Mouse (Mus musculus) ovary, postnatal 10 days (tissue): ENCODE data around the gene Hoxc6.

Source experiments
- DNase-seq: peaks from one replicate; pipeline ENCODE4 v3.0.0; 2022; ENCODE audit warnings: low spot score

The Hoxc6 gene

DNA sequence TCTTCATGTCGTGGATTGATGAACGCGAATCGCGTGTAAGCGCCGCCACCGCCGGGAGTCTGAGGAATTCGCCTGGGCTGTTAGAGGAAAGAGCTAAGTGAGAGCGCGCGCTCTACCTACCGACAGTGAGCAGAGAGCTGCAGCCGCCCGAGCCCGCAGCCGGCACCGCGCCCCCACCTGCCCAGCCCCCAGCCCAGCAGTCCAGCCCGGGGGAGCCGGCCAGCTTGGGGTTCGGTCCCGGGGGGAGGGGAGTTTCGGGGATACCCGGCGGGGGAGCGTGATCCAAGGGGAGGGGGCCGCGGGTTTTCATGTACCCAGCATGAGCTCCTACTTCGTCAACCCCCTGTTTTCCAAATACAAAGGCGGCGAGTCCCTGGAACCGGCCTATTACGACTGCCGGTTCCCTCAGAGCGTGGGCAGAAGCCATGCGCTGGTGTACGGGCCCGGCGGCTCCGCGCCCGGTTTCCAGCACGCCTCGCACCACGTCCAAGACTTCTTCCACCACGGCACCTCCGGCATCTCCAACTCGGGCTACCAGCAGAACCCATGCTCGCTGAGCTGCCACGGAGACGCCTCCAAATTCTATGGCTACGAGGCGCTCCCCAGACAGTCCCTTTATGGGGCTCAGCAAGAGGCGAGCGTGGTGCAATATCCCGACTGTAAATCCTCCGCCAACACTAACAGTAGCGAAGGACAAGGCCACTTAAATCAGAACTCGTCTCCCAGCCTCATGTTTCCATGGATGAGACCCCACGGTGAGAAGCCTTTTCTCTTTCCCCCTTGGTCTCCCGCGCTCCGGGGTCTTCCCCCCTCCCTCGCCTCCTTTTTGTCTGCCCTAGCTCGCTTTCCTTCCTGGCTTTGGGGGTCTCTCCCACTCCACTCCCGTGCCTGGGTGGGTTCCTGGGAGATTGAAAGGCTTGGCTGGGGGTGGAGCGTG, 7.3 kb upstream of the Hoxc6 start, which contains the start of gene Hoxc8:
Hoxc8 (plus strand) TSS at position 147 of the 937 bp plus-strand sequence.
- DNase-seq = no peak

DNA sequence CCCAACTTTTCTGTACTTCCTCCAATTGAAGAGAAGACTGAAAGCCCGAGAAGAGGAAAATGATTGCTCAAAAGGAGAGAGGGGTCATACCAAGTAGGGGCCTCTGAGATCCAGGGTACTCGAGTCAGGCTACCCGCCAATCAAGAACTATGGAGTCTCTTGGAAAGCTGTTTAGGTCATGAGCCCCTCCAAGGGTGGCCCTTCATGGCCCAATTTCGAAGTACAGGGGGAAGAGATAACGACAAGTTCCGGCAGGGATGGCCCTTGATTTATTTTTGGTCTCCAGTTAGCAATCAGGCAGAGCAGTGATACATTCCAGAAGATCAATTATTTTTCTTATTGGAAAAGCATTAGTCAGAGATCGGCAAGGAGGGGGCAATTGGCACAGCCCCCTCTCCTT, 6.3 kb upstream of the Hoxc6 start:
- no peak for DNase-seq

DNA sequence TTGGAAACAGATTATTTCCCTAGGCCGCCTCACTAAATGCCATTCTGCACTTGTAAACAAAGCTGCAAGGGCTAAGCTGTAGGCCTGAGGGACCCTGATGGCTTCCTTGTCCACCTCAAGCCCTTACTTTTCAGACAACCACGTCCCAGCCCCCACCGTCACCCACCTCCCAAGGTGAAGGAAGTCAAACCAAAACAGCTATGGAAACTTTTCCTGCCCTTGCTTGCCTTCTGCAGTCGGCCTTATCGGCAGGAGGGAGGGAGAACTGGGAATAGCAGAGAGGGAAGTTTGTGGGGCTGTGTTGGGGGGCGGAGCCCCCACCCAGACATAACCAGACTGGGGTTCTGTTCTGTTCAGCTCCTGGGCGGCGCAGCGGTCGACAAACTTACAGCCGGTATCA, 5.9 kb upstream of the Hoxc6 start:
- no peak for DNase-seq

DNA sequence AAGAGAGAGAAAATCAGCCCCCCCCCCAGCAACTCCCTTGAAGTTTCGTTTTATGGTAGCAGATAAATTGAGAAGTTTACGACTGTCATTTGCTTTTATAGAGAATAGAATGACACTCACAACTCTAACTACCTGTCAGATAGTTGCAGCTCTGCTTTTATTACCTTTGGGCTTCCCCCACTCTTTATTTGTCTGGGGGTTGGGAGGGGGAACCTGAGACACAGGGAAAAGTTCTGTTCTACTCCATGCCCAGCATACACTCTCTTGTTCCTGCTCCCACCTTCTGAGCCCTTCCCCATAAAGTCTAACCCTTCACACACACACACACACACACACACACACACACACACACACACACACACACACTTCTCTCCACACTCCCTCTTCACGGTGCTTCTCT, 5.2 kb upstream of the Hoxc6 start:
- no peak for DNase-seq

DNA sequence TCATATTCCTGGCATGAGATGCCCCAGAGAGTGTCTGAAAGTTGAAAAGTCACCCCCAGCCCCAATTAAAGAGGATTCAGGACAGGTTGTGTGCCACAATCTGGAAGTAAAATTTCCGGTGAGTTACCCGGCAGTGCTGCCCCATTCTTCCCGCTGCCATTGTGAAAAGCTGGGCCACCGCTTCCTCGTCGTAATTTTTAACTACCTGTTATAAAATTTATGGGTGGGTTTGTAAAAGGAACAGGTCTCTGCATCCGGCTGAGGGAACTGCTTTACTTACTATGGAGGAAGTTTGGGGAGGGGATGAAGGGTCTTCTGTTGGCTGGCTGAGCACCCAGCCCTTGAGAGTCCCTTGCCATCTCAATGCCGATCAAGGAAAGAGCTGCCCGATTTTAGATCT, 1.5 kb upstream of the Hoxc6 start:
- DNase-seq = no peak

DNA sequence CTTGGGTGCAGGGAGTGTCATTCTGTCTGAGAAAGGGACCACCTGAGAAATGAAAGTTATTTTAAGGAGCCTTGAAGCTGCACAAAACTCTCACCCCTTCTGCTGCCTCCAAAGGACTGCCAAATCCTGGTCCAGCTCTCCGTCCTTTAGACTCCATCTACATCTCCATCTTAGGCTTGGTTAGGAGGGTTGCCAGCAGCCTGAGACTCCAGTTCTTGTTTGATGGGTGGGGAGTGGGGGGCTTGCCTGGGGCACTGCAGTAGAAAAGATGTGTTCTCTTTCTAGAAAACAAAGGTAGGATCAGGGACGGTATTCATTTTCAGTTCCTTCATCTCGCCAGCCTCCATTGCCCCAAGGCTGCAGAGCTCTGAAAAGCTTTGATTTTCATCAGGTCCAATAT, 626 bp upstream of the Hoxc6 start:
- DNase-seq = no peak

DNA sequence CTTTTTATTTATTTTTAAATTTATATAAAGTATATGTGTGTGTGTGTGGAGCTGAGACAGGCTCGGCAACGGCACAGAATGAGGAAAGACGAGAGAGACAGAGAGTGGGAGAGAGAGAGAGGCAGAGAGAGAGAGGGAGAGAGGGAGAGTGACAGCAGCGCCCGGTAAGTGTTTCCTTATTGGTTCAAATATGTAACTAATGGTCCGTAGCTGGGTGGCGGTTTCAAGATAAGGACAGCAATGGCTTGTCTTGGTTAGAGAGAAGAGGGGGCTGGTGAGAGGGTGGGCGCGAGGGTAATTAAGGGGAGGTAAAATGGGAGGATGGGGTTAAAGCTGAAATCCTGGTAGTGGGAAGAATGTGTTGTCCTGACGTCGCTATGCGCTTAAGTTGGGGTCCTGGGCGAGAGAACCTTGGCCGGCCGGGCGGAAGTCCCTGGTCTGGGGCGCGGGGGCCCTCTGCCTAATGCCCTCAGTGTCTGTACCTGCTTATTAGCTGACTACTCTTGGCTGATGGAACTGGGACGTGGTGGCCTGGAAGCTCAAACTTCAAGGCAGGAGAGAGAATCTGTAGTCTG, 638 bp downstream of the Hoxc6 start:
- DNase-seq = no peak

DNA sequence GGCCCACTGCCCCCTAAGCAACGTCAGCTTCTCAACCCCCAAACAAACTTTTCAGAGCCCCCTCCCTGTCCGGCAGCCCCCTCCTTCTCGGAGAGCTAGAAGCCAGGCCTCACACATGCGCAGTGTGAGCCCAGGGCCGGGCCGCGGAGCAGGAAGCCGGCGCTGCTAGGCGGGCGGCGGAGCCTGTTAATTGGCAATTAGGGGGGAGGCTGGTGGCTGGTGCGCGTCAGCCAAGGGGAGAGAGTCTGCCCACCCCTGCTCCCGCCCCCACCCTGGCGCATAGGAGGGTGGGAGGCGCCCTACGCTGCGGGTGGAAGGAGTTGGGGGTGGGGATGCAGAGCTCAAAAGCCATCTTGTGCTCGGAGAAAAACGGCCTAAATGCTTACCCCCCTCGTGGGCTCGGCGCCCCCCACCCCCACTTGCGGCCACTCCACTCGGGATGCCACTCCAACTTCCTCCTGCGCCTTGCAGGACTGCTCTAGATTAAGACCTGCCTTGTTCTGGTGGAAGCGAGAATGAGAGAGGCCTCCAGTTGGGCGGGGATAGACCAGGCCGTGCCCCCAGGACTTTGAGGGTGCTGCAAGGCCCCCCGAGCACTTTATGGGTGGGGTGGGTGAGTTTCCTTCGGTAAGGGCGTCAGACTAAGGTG, 1.2 kb downstream of the Hoxc6 start:
- no peak for DNase-seq

DNA sequence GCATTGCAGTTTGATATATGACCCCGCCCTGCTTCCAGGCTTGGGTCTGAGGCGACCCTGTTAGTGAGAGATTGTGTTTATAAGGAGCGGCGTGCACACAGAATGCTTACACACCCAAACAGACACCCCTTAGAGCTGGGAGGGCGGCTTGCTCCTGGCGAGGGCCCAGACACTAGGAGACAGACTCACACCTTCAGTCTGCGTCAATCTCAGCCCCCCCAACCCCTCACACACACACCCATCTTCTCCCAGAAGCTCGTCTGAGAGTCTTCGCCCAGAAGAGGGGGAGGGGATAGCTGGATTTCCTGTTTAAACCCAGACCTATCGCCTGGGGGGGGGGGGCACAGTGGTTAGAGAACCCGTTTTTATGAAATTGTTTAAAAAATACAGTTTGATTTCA, 1.9 kb downstream of the Hoxc6 start:
- DNase-seq = no peak

DNA sequence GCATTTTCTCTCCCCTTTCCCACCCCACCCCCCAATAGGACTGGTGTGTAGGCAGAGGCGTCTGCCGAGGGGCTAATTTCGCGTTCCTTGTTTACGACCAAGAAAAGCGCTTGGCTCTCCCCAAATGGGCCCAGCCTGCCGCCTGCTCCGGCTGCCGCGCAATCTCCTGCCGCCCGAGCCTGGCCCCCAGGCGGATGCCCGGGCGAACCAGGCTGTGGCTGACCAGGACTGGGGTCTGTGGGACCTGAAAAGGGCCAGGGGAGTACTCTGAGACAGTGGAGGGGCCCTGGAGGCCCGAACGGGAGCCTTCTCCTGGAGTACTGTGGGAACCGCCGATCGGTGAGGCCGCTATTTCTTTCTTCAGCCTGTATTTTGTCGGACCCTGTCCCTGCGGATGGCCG, 2.4 kb downstream of the Hoxc6 start:
- DNase-seq = no peak

DNA sequence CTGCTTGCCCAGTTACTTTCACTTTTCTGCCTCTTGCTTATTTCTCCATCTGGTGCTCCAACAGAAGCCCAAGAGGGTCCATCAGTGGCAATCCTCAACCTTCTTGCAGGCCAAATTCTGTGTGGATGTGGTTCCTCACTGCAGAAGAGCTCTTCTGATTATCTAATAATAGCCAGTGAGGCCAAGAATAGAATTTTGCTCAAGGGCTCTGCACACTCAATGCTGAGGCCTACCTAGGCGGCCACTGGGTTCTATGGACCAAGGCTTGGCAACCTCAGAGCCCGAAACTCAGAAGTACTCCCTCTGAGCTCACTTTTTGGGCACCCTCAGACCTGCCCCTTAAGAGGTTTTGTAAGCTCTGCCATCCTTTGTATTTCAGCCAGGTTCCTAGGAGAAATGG, 3.3 kb downstream of the Hoxc6 start:
- DNase-seq = no peak

DNA sequence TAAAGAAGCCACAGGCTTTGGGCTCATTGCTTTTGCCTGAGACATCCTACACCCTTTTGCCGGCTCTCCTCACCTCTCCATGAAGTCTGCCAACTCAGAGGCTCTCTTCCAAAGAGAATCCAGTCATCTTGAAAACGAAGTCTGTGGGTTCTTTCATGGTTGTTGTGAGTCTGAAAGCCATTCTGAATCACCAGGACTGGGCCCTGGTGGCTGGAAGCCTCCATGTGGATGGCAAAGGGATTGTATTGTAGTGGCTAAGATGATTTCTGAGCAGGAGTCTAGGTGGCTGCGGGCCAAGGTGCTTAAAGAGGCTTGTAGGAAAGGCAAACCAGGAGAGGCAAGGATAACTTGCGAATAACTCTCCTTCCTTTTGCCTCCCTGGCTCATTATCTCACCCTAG, 4.1 kb downstream of the Hoxc6 start:
- no peak for DNase-seq

DNA sequence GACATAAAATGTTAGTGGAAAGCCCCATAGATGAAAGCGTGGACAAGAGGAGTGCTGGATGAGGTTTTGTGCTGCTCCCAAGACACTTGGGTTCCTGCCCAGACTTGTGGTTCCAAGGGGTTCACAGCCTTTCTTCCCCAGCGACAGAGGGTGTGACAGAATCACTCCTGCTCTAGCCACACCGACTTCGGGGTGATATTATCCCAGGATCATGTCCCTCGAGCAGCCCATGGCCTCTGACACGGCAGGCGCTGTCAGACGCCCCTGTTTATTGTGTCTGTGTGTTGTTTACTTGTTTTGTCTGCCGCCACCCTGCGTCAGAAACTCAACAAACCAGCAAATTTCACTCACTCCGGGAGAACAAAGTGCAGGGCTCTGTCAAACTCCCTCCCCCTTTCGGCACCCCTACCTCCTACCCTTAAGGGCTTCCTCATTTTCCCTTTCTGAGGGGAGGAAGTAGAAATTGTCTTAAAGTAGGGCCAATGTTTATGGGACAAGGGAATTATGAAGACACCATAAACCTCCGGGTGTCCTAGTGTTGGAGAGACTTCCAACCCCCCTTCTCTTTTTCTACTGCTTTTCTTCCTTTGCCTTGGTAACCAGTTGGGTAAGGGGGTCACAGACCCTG, 4.9 kb downstream of the Hoxc6 start:
- no peak for DNase-seq

DNA sequence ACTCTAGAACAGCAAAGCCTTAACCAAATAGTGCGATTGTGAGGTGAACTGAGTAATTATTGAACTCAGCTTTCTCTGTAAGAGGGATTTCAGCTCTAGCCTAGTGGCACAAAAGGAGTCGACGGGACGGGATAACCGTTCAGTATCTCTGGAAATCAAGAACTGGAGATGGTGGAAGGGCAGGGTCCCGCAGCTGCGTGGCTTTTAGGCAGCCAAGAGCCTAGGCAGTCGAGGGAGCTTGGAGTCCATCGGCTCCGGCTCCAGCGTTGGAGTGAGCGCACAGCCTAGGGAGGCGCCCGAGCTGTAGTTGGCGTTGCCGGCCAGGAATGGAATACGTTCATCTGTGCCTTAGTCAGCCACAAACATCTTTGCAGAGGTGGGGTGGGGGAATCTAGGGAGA, 7.3 kb downstream of the Hoxc6 start:
- DNase-seq = no peak

DNA sequence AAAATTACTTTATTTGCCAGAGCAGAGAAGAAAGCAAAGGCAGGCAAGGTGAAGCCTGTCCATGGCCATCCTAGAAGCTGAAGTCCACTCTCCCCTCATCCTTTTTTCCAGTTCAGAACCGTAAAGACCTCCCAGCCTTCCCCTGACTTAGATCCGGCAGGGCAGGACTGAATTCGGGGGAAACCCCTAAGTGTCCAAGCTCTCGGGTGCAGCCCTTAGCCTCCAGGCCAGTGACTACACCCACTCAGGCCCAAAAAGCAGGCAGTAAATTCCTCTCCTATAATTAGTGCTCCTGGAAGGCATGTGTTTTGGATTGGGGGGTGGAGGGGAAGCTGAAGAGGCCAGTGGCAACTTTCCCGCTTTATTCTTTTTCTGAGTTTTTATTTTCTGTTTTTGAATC, 7.7 kb downstream of the Hoxc6 start:
- DNase-seq = no peak

DNA sequence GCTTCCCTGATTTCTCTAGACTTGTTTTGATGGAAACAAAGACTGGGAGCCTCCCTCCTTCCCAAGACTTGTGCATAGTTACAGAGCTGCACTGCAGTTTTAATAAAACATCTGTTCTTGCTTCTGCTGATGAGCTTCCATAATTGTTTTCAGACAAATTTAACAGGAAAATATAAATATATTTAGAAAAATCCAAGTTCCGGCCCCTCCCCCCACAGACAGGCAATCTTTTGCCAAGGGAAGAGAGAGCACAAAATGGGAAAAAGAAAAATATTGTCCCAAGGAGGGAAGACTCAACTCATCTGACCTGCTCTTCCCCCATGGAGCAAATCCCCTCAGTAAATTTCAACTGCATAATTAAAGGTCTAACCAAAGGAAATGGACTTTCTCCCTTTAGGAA, 8.3 kb downstream of the Hoxc6 start:
- no peak for DNase-seq

DNA sequence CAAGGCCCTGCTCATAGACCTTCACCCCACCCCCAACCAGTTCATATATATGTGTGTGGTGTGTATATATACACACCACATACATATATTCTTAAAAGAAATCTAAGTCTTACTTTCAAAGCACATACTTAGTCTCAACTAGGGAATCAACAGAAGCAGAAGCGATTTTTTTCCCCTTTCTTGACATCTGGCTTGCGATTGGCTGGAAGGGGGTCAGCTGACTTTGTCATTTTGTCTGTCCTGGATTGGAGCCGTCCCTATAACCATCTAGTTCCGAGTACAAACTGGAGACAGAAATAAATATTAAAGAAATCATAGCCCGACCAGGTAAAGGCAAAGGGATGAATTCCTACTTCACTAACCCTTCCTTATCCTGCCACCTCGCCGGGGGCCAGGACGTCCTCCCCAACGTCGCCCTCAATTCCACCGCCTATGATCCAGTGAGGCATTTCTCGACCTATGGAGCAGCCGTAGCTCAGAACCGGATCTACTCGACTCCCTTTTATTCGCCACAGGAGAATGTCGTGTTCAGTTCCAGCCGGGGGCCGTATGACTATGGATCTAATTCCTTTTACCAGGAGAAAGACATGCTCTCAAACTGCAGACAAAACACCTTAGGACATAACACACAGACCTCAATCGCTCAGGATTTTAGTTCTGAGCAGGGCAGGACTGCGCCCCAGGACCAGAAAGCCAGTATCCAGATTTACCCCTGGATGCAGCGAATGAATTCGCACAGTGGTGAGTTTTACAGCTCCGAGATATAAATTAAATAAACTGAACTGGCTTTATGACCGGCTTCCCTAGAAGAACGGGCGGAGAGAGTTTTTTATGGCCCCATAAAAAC, 11.4 kb downstream of the Hoxc6 start:
- no peak for DNase-seq

DNA sequence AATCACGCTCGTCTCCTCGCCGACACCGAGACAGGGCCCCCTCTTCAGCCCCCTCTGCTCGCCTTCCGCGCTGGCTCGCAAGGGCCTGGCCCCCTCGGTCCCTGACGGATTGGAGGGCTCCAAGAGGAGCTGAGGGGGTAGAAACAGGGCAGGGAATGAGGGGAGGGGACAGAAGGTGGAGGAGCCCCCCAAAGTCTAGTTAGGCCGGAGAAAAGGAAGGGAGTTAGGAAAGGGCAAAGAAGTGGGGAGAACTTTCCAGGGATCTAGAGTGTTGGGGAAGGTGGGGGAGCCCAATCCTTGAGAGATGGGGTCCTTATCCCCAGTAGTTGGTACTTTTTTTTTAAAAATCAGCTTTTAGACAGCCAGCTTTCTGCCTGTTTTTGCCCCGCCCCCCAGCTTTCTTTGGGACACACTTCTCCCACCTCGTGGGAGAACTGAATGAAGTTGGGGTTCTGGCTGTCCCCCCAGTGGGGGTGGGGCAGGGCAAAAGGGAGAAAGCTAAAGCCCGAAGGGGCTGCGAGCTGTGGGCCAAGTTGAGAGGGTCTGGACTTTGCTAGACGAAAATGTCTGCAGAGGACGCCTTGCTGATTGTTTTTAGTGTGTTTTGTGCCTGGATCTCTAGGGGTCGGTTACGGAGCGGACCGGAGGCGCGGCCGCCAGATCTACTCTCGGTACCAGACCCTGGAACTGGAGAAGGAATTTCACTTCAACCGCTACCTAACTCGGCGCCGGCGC, 12.2 kb downstream of the Hoxc6 start:
- DNase-seq = no peak

DNA sequence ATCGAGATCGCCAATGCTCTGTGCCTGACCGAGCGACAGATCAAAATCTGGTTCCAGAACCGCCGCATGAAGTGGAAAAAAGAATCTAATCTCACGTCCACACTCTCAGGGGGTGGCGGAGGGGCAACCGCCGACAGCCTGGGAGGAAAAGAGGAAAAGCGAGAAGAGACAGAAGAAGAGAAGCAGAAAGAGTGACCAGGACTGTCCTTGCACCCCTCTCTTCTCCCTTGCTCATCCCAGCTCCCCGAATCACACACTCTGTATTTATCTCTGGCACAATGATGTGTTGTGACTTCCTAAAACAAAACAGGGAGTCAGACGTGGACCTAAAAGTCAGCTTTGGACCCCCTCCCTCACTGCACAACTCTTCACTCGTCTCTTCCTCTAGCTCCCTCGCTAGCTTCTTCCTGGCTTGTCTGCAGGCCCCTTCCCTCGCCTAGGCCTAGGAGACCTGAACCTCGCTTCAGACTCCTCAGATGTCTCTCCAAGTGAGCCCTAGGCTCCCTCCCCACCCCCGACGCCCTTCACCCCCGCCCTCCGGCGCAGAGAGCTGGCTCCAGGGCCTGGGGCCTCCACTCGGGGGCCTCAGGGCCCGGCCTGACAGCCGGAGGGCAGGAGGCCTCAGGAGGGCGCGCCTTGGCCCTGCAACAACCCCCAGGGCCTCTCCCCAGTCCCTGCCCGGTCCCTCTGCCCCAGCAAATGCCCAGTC, 12.9 kb downstream of the Hoxc6 start:
- DNase-seq = no peak

DNA sequence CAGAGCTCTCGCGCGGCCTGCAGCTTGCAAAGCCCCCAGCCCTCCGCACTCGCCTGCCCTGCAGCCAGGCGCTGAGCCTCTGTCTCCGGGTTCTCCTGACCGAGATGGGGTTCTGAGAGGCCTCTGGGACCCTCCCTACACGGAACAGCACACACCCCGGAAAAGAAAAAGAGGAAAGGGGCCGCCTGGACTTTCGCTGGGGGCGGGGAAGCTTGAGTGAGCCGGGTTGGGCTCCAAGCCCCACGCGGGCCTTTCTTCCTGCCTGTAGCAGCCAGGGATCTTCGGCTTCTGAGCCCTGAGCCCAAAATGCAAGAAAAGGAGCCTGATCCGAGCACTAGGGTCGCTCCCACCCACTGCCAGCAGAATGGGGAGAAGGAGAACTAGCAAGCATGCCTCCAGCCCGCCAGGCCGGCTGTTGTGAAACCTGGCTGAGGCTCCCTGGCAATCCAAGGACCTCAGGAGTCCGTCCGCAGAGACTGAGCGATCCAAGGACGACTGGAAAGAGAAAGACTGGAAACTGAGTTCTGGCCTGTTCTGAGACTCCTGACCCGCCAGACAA, 13.9 kb downstream of the Hoxc6 start:
- DNase-seq = no peak
